Mouse (Mus musculus): Measurements from ENCODE around the gene Gm17268.
A peak's percentile ranks its signal among the peaks of the same experiment; 100 is the strongest.

Gm17268 gene

GRCm38 (mm10) chr11:82030171-82030570 is 8.2 kb downstream of the Gm17268 start:
- DNase-seq: no peak

DNA sequence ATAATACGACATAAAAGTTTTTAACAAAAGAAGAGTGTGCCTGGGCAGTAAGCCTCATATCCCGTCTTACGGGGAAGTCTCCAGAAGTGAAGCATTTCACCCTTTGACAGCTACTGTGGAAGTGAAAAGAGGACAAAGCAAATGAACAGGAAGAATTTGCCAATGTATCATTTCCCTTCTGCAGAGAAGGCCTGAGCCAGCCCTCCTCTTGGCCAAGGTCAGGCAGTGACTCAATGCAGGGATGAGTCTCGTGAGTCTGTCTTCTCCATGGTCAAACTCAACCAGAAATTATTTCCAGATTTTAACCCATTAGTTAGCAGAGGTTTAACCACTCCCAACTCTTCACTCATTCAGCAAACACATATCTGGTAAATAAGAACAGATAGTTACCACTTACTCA is 14.6 kb downstream of the Gm17268 start:
- DNase-seq: no peak

DNA sequence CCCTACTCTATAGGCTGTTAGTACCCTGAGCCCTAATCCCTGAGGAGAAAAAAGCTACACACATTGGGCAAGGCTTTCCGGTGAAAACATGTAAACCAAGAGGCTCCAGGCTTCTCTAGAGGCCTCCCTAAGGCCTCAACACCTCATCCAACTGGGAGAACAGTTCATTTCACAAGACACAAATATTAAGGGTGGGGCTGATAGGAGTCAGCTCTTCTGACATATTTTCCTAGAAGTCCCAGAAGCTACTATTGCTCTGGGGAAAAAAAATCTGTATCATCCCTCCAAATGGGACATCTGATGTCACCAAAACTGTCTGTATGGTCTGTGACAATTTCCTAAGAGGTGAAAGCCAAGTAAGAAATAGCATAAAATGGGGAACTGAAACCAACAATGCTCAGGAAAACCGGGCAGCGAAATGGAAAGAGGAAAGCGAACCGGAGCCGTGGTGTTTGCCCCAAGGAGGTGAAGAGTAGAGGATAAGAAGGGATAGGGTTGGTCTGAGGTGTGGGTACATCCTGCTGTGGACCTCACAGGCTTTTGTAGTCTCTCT is 15.8 kb downstream of the Gm17268 start:
- no peak for DNase-seq

DNA sequence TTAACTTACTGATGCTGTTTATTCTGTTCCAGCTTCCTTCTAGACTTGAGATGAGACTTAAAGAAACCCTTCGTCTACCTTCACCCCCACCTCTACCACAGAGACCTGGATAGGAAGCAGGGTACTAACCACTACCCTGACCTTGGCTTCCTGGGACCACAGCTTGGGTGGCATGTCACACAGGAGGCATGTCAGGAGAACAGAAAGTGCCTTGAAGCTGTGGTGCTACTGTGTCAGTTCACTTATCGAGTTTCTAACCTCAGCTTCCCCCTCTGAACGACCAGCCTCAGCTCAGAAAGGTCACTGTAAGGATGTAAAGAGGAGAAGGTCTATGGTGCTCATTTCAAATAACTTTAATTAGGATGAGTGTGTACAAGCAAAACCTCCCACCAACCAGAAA is 17.0 kb downstream of the Gm17268 start:
- no peak for DNase-seq

- DNase-seq: no peak
Observed at GRCm38 (mm10) chr11:82019793-82020192, 18.6 kb downstream of the Gm17268 start.

GRCm38 (mm10) chr11:82019389-82019788 is 19.0 kb downstream of the Gm17268 start:
- no peak for DNase-seq

DNA sequence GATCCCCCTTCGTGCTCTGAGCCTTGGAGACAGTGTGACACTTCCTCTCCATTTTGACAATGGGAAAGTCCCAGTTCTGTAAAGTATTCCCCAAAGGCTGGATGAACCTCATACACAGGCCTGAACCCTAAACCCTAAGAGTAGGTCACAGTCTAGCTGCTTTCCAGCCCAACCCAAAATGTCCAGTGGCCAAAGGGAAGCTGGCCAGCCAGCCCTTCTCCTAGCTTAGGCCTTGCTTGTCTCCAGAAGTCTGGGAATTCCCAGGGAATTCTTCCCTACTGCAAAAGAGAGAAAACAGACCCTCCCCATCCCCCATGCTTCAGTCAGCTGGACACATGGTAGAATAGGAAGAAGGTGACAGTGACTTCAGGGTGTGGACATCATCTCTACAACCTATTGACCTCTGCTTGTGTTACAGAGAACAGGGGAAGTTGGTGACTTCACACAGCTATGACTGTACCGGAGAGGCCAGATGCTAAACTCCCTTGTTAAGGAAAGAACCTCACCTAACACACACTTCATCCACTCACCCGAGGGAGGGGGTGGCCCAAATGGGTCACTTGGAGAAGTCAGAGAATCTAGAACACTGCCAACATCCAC is 22.1 kb downstream of the Gm17268 start:
- no peak for DNase-seq

DNA sequence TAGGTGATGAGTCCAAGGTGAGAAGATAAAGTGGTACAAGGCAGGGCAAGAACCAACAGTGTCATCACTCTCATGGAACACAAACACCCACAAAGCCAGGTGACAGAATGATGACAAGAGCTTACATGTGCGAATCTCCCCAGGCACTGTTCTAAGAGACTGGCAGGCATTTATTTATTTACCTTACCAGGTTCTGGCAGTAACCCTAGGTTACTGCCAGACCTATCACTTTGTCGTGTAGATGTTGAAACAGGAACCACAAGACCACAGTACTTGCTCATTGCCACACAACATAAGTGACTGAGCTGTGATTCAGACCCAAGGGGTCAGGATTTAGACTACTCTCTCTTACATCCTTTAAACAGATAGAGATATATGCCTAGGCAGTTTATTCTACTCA is 23.3 kb downstream of the Gm17268 start:
- DNase-seq: no peak

DNA sequence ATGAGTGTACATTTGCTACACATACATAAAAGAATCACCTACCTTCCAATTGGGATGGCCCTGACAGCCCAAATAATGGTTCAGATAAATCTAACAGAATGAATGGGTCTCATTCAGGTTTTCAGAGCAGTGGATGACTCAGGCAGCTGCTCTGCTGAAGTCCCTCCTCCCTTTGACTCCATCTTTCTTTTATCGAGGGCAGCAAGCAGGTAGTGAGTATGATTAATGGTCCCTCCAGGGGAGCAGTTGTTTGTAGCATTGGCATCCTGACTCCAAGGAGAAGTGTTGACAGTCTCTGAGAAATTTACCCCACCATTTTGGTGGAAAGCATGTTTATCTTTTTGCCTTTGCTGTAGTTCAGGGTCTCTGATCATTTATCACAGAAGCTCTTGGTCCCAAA is 24.6 kb downstream of the Gm17268 start:
- no peak for DNase-seq

- no peak for DNase-seq
Observed at GRCm38 (mm10) chr11:82011411-82012193, 26.8 kb downstream of the Gm17268 start.

DNA sequence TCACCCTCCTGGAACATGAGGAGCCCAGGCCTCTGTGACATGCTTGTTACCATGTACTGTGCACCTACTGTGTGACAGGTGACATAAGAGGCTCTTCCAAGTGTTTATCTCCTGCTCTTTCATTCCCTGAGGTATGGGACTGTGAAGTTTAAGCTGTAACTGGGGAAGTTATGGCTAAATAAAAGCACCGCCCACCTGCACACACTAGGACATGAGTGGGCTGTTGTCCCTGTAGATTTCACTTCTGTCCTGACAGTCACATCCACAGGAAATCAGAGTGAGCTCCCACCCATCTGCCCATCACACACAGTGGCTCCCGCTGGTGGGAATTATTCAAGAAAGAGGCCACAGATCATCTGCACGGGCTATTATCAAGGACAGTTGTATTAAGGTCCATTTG is 28.2 kb downstream of the Gm17268 start:
- DNase-seq: no peak

- DNase-seq: no peak
Observed at GRCm38 (mm10) chr11:82006796-82007423, 31.5 kb downstream of the Gm17268 start.

GRCm38 (mm10) chr11:82004810-82005209 is 33.6 kb downstream of the Gm17268 start:
- no peak for DNase-seq

- no peak for DNase-seq
Observed at GRCm38 (mm10) chr11:82000581-82000980, 37.8 kb downstream of the Gm17268 start.

GRCm38 (mm10) chr11:81999469-81999868 is 38.9 kb downstream of the Gm17268 start:
- no peak for DNase-seq

DNA sequence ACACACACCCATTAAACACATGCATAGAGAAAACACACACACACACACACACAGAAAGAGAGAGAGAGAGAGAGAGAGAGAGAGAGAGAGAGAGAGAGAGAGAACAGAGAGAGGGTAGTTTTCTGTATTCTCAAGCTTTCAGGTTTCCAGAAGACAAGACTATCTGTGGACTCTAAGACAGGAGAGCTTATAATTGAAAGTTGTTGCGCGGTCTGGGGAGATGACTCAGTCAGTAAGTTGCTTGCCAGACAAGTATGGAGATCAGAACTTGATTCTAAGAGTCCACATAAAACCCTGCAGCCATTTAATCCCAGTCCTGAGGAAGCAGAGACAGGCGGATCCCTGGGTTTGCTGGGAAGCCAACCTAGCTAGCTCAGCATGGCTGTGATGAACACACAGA is 39.7 kb downstream of the Gm17268 start:
- DNase-seq: no peak

DNA sequence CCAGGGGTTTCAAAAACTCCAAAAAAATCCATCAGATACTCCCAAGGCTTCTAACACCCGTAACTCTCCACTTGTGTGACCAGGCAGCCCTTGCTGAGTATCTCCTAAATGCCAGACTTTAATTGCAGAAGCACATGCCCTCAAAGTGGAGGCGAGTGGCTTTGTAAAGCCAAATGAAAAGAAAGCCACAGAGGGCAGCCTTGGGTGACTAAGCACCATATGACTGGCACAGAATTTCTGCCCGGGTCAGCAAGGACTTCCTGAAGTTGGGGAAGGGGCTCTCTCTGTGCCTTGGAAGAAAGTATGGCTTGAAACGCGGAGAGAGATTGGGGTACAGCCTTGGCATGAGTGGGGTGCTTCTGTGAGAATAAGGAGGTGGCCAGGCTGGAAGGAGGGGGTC is 41.3 kb downstream of the Gm17268 start:
- DNase-seq: no peak

DNA sequence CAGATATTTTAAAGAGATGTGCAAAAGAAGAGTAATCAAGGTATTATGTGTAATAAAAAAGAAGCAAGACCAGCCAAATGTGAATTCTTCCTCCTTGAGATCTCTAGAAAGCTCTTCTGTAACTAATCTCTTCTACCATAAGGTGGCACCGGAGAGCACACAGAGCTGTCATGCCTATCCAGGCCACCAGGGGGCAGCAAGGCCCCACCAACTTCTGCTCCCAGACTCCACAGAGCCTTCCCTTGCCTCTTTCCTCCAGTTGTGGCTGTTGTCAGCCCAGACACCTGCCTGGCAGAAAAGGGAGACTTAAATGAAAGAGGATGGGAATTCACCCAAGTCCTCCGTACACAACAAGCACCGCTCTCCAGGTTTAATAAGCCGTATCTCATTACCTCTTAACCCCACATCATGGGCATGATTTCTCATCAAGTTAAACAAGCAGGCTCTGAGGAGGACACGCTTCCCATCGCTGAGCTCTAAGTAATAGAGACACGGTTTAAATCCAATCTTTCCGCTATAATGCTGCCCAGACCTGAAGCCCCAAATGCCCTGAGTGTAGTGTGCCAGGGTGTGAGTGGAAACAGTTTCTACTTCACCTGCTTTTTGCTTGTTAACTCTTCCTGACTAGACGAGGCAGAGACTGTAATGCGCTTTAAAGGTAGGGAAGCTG is 42.1 kb downstream of the Gm17268 start:
- DNase-seq: peak; percentile 69

GRCm38 (mm10) chr11:81983146-81983545 is 55.2 kb downstream of the Gm17268 start:
- peak; percentile 75 for DNase-seq

- no peak for DNase-seq
Observed at GRCm38 (mm10) chr11:81982191-81982590, 56.2 kb downstream of the Gm17268 start.
